Mouse (Mus musculus): ENCODE measurements around the gene Usp54. TPM values are rescaled to one million over a fixed set of nuclear protein-coding genes. Genes with fewer than 3 reads are reported as not detected.

Gene Usp54
- polyA plus RNA-seq, 1 experiment from 2014 or later = 1.0 TPM

- WGBS (ENCODE audit: insufficient replicate concordance) = 91% methylated on average over 7 of the region's 7 CpGs
- Histone ChIP-seq H3K4me3 (ENCODE audit: low read depth, low read length) (no peak overlapping the region), H3K36me3 (ENCODE audit: control insufficient read depth, insufficient read depth) (no peaks in the 10 kb centered on the region), H3K4me1 (ENCODE audit: control insufficient read depth, low read depth, low read length) (peaks cover 12% of the 10 kb centered on the region), H3K27ac (ENCODE audit: low read length) (no peak overlapping the region), H3K9ac (ENCODE audit: low read depth, low read length) (no peak overlapping the region), H3K9me3 (replicated peaks; ENCODE audit: control insufficient read depth, low read length) (no peaks in the 10 kb centered on the region), H3K4me2 (ENCODE audit: low read depth, low read length) (no peak overlapping the region), H3K27me3 (ENCODE audit: control insufficient read depth, insufficient read depth, low read depth, low read length) (peaks cover 35% of the 10 kb centered on the region)
- ATAC-seq (ENCODE audit: low read depth) = no peak
Observed at GRCm38 (mm10) chr14:20659687-20660086, 18.8 kb upstream of the Usp54 start.

- Histone ChIP-seq H3K9ac (ENCODE audit: low read depth, low read length) (no peak overlapping the region), H3K36me3 (ENCODE audit: control insufficient read depth, insufficient read depth) (no peaks in the 10 kb centered on the region), H3K4me2 (ENCODE audit: low read depth, low read length) (no peak overlapping the region), H3K27me3 (ENCODE audit: control insufficient read depth, insufficient read depth, low read depth, low read length) (peaks cover 28% of the 10 kb centered on the region), H3K27ac (ENCODE audit: low read length) (no peak overlapping the region), H3K4me3 (ENCODE audit: low read depth, low read length) (no peak overlapping the region), H3K9me3 (replicated peaks; ENCODE audit: control insufficient read depth, low read length) (no peaks in the 10 kb centered on the region), H3K4me1 (ENCODE audit: control insufficient read depth, low read depth, low read length) (peaks cover 12% of the 10 kb centered on the region)
- WGBS (ENCODE audit: insufficient replicate concordance) = 66% methylated on average over 6 of the region's 6 CpGs
- no peak for ATAC-seq (ENCODE audit: low read depth)
Observed at GRCm38 (mm10) chr14:20658902-20659301, 18.0 kb upstream of the Usp54 start.

- Histone ChIP-seq H3K36me3 (ENCODE audit: control insufficient read depth, insufficient read depth) (no peaks in the 10 kb centered on the region), H3K9me3 (replicated peaks; ENCODE audit: control insufficient read depth, low read length) (no peaks in the 10 kb centered on the region), H3K27me3 (ENCODE audit: control insufficient read depth, insufficient read depth, low read depth, low read length) (peaks cover 23% of the 10 kb centered on the region), H3K4me3 (ENCODE audit: low read depth, low read length) (no peak overlapping the region), H3K27ac (ENCODE audit: low read length) (no peak overlapping the region), H3K9ac (ENCODE audit: low read depth, low read length) (no peak overlapping the region), H3K4me2 (ENCODE audit: low read depth, low read length) (no peak overlapping the region), H3K4me1 (ENCODE audit: control insufficient read depth, low read depth, low read length) (peaks cover 12% of the 10 kb centered on the region)
- ATAC-seq (ENCODE audit: low read depth) = no peak
Observed at GRCm38 (mm10) chr14:20658326-20658725, 17.5 kb upstream of the Usp54 start.

GRCm38 (mm10) chr14:20656361-20656760 is 15.5 kb upstream of the Usp54 start, which contains the start of gene Myoz1:
Gene Myoz1, minus strand, starts transcription at chr14:20656540.
- H3K9me3 ChIP-seq (replicated peaks; ENCODE audit: control insufficient read depth, low read length) = no peaks in the 10 kb centered on the region
- ATAC-seq (ENCODE audit: low read depth) = no peak
- WGBS (ENCODE audit: insufficient replicate concordance) = 53% methylated on average over 11 of the region's 11 CpGs
- no peak within 1 kb of the TSS for H3K4me3 ChIP-seq (ENCODE audit: low read depth, low read length)
- H3K36me3 ChIP-seq (ENCODE audit: control insufficient read depth, insufficient read depth) = no peaks in the 10 kb centered on the region
- no peak within 1 kb of the TSS for H3K27ac ChIP-seq (ENCODE audit: low read length)
- H3K9ac ChIP-seq (ENCODE audit: low read depth, low read length) = no peak within 1 kb of the TSS
- peaks cover 3% of the 10 kb centered on the region for H3K27me3 ChIP-seq (ENCODE audit: control insufficient read depth, insufficient read depth, low read depth, low read length)
- H3K4me1 ChIP-seq (ENCODE audit: control insufficient read depth, low read depth, low read length) = peaks cover 7% of the 10 kb centered on the region
- no peak within 1 kb of the TSS for H3K4me2 ChIP-seq (ENCODE audit: low read depth, low read length)

GRCm38 (mm10) chr14:20655731-20656130 is 14.9 kb upstream of the Usp54 start:
- Histone ChIP-seq H3K36me3 (ENCODE audit: control insufficient read depth, insufficient read depth) (no peaks in the 10 kb centered on the region), H3K4me2 (ENCODE audit: low read depth, low read length) (no peak overlapping the region), H3K4me3 (ENCODE audit: low read depth, low read length) (no peak overlapping the region), H3K4me1 (ENCODE audit: control insufficient read depth, low read depth, low read length) (peaks cover 3% of the 10 kb centered on the region), H3K27me3 (ENCODE audit: control insufficient read depth, insufficient read depth, low read depth, low read length) (no peaks in the 10 kb centered on the region), H3K9me3 (replicated peaks; ENCODE audit: control insufficient read depth, low read length) (no peaks in the 10 kb centered on the region), H3K27ac (ENCODE audit: low read length) (no peak overlapping the region), H3K9ac (ENCODE audit: low read depth, low read length) (no peak overlapping the region)
- 64% methylated on average over 9 of the region's 9 CpGs for WGBS (ENCODE audit: insufficient replicate concordance)
- no peak for ATAC-seq (ENCODE audit: low read depth)

GRCm38 (mm10) chr14:20654690-20655421 is 14.0 kb upstream of the Usp54 start:
- Histone ChIP-seq H3K4me2 (ENCODE audit: low read depth, low read length) (no peak overlapping the region), H3K4me1 (ENCODE audit: control insufficient read depth, low read depth, low read length) (no peaks in the 10 kb centered on the region), H3K9ac (ENCODE audit: low read depth, low read length) (no peak overlapping the region), H3K36me3 (ENCODE audit: control insufficient read depth, insufficient read depth) (no peaks in the 10 kb centered on the region), H3K27me3 (ENCODE audit: control insufficient read depth, insufficient read depth, low read depth, low read length) (no peaks in the 10 kb centered on the region), H3K4me3 (ENCODE audit: low read depth, low read length) (no peak overlapping the region), H3K27ac (ENCODE audit: low read length) (no peak overlapping the region), H3K9me3 (replicated peaks; ENCODE audit: control insufficient read depth, low read length) (no peaks in the 10 kb centered on the region)
- no peak for ATAC-seq (ENCODE audit: low read depth)
- 60% methylated on average over 9 of the region's 9 CpGs for WGBS (ENCODE audit: insufficient replicate concordance)

- WGBS (ENCODE audit: insufficient replicate concordance) = 39% methylated on average over 4 of the region's 4 CpGs
- Histone ChIP-seq H3K4me3 (ENCODE audit: low read depth, low read length) (no peak overlapping the region), H3K9ac (ENCODE audit: low read depth, low read length) (no peak overlapping the region), H3K27ac (ENCODE audit: low read length) (no peak overlapping the region), H3K4me2 (ENCODE audit: low read depth, low read length) (no peak overlapping the region), H3K36me3 (ENCODE audit: control insufficient read depth, insufficient read depth) (no peaks in the 10 kb centered on the region), H3K27me3 (ENCODE audit: control insufficient read depth, insufficient read depth, low read depth, low read length) (no peaks in the 10 kb centered on the region), H3K9me3 (replicated peaks; ENCODE audit: control insufficient read depth, low read length) (no peaks in the 10 kb centered on the region), H3K4me1 (ENCODE audit: control insufficient read depth, low read depth, low read length) (no peaks in the 10 kb centered on the region)
- no peak for ATAC-seq (ENCODE audit: low read depth)
Observed at GRCm38 (mm10) chr14:20651722-20652256, 10.9 kb upstream of the Usp54 start.

- 59% methylated on average over 2 of the region's 2 CpGs for WGBS (ENCODE audit: insufficient replicate concordance)
- H3K27me3 ChIP-seq (ENCODE audit: control insufficient read depth, insufficient read depth, low read depth, low read length) = no peaks in the 10 kb centered on the region
- H3K4me1 ChIP-seq (ENCODE audit: control insufficient read depth, low read depth, low read length) = no peaks in the 10 kb centered on the region
- ATAC-seq (ENCODE audit: low read depth) = no peak
- no peaks in the 10 kb centered on the region for H3K9me3 ChIP-seq (replicated peaks; ENCODE audit: control insufficient read depth, low read length)
- no peak overlapping the region for H3K9ac ChIP-seq (ENCODE audit: low read depth, low read length)
- no peaks in the 10 kb centered on the region for H3K36me3 ChIP-seq (ENCODE audit: control insufficient read depth, insufficient read depth)
- no peak overlapping the region for H3K4me2 ChIP-seq (ENCODE audit: low read depth, low read length)
- no peak overlapping the region for H3K4me3 ChIP-seq (ENCODE audit: low read depth, low read length)
- H3K27ac ChIP-seq (ENCODE audit: low read length) = no peak overlapping the region
Observed at GRCm38 (mm10) chr14:20651000-20651399, 10.1 kb upstream of the Usp54 start.

GRCm38 (mm10) chr14:20646381-20646780 is 5.5 kb upstream of the Usp54 start:
- Histone ChIP-seq H3K27me3 (ENCODE audit: control insufficient read depth, insufficient read depth, low read depth, low read length) (no peaks in the 10 kb centered on the region), H3K36me3 (ENCODE audit: control insufficient read depth, insufficient read depth) (no peaks in the 10 kb centered on the region), H3K4me3 (ENCODE audit: low read depth, low read length) (no peak overlapping the region), H3K4me1 (ENCODE audit: control insufficient read depth, low read depth, low read length) (peaks cover 8% of the 10 kb centered on the region), H3K9ac (ENCODE audit: low read depth, low read length) (no peak overlapping the region), H3K4me2 (ENCODE audit: low read depth, low read length) (no peak overlapping the region), H3K9me3 (replicated peaks; ENCODE audit: control insufficient read depth, low read length) (no peaks in the 10 kb centered on the region), H3K27ac (ENCODE audit: low read length) (no peak overlapping the region)
- no peak for ATAC-seq (ENCODE audit: low read depth)

Data from liver, embryonic 16.5 days (tissue).